Mouse (Mus musculus) bone marrow, adult 2 months (tissue): ENCODE data around the gene Tbc1d5. TPM values are rescaled to one million over a fixed set of nuclear protein-coding genes. Genes with fewer than 3 reads are reported as not detected.

ENCODE experiments used
- H3K27ac ChIP-seq: fragments of 200-500 bp; 2 replicates; pipeline ENCODE4 v1.5.1; 2012; ENCODE audit warnings: low read depth, mild to moderate bottlenecking, control low read depth, inconsistent platforms, low read length; ENCODE audit not compliant: control insufficient read depth, poor library complexity, insufficient read depth
- H3K4me1 ChIP-seq: fragments of 200-500 bp; 2 replicates; pipeline ENCODE4 v1.6.1; 2011; ENCODE audit warnings: low read length; ENCODE audit not compliant: control insufficient read depth, insufficient read depth
- H3K4me3 ChIP-seq: fragments of 200-500 bp; replicated peaks from 2 replicates; pipeline ENCODE3; 2011; ENCODE audit warnings: mild to moderate bottlenecking, low read depth, low read length, control low read depth; ENCODE audit not compliant: control insufficient read depth
- CTCF ChIP-seq: fragments of 200-500 bp; IDR thresholded peaks from 2 replicates; pipeline ENCODE4 v1.5.1; 2011; ENCODE audit warnings: low read length, control low read depth; ENCODE audit not compliant: control insufficient read depth, insufficient read depth
- POLR2A ChIP-seq: fragments of 200-500 bp; IDR thresholded peaks from 2 replicates; pipeline ENCODE4 v1.6.1; 2011; ENCODE audit warnings: low read depth, mild to moderate bottlenecking, control low read depth, low read length, borderline replicate concordance; ENCODE audit not compliant: control insufficient read depth
- WGBS: fragments of 180-500 bp; shearing (Covaris S2); methylation state at CpG from one replicate; pipeline ENCODE4 v1.1.7; 2018; 5-methylcytosine and 5-hydroxymethylcytosine counted together
- polyA plus RNA-seq: library from polyadenylated mRNA; stranded (reverse); fragments of >200 nt; gene quantifications from 2 replicates; pipeline ENCODE4 v1.2.4, GENCODE M21; 2011; ENCODE audit warnings: low replicate concordance; ENCODE audit not compliant: missing spikeins, insufficient read depth, insufficient read length

The Tbc1d5 gene
- polyA plus RNA-seq, 1 experiment = 9.0 TPM

DNA sequence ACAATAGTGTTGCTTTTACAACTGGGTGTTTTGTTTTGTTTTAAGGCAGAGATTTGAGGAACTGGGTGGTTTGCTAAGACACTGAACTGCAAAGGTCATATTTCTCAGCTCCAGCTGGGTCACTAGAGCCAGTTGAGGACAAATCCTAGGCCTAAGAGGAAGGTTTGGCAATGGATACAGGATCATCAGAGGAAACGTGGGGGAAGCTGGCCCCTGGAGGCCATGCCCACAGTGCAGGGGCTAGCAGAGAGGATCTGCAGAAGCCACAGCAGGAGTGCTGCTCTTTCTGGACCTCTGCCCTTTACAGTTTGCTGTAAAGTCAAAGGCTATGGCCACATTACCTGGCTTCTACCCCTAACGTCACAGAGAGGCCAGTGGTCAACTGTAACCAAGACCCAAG, 428.3 kb downstream of the Tbc1d5 start:
- H3K4me3 ChIP-seq = no peak overlapping the region
- H3K27ac ChIP-seq = no peak overlapping the region
- H3K4me1 ChIP-seq = no peaks in the 10 kb centered on the region
- TF ChIP-seq CTCF (no peak), POLR2A (no peak)
- 55% methylated on average over 2 of the region's 2 CpGs for WGBS

DNA sequence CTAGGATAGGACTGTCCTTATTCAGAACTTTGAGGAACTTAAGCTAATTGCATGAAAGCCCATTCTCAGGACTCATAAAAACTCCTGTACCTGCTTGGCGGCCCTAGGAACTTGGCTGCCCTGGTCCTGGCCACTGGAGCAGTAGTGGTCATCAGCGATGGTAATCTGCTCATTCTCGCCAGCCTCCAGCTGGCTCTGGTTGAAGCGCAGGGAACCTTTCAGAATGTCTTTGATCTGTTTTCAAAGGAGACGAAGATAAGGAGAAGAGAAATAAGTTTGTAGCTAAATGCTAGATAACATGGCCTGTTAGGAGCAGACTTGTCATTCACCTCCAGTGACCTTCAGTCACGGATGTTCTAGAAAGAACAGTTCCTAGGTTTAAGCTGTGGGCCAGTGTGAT, 437.8 kb downstream of the Tbc1d5 start:
- H3K4me3 ChIP-seq = no peak overlapping the region
- no peaks in the 10 kb centered on the region for H3K4me1 ChIP-seq
- 85% methylated on average over 6 of the region's 6 CpGs for WGBS
- no peak for TF ChIP-seq CTCF
- no peak for TF ChIP-seq POLR2A
- no peak overlapping the region for H3K27ac ChIP-seq

DNA sequence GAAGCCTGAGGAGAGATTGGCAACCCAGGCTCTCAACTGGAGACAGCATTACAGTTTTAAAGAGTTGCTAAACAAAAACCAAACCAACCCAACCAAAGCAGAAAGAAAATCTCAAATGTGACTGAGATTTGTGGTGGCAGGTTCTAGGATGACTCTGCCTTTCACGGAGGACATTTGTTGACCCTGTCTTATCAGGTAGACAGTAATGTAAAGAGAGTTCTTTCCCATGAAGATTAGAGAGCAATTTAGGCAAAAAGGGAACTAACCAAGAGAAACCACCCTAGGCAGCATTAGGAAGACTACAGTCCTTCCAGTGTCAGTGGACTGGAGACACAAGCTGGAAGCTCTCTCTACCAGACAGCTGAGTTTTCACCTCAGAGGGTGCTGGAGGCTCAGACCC, 438.3 kb downstream of the Tbc1d5 start:
- Histone ChIP-seq H3K27ac (no peak overlapping the region), H3K4me3 (no peak overlapping the region)
- WGBS = 58% methylated on average over 1 of the region's 1 CpGs

DNA sequence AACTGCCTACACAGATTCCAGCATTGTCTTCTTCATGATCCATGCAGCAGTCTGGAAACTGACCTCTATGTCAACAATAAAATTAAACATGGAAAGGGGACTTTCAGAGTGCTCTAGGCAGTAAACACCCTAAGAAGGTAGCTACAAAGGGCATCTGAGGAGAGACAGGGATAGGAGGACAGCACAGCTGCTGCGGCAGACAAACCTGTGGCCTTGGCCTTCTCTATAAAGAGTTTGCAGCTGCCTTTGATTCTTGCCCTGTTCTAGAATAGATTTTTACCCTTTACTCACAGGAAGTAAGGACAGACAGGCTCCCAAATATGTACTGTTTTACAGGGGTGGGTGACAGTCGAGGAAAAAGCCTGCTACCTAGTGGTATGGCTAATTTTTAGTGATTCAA, 440.7 kb downstream of the Tbc1d5 start:
- TF ChIP-seq POLR2A (no peak), CTCF (no peak)
- Histone ChIP-seq H3K4me3 (no peak overlapping the region), H3K4me1 (peaks cover 3% of the 10 kb centered on the region; the same call in 1 of the 2 replicates), H3K27ac (no peak overlapping the region)
- WGBS = 75% methylated on average over 2 of the region's 2 CpGs

More for the DNA sequence above, 438.3 kb downstream of the Tbc1d5 start:
- no peak for TF ChIP-seq POLR2A
- no peak for TF ChIP-seq CTCF
- H3K4me1 ChIP-seq = 0 out of 2 replicates have a peak, but pooled peaks cover 1% of the 10 kb centered on the region

DNA sequence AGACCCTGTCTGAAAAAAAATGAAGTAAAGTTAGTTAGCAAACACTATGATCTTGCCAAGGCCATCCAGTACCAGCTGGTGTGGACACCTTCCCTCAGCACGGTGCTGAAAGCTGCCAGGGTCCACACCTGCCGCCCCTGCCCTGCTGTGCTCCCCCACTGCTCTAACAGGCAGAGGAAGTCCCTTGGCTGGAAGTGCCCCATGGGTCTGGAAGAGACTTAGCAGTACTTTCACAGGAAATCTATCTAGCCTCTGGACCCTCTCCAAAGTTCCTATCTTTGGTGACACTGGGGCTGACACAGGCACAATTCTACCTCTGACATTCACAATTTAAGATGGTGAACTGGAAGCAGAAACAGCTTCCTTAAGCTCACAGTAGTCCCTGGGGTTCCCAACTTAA, 442.1 kb downstream of the Tbc1d5 start:
- Histone ChIP-seq H3K27ac (no peak overlapping the region), H3K4me3 (no peak overlapping the region), H3K4me1 (peaks cover 3% of the 10 kb centered on the region; the same call in 1 of the 2 replicates)
- WGBS = 27% methylated on average over 2 of the region's 2 CpGs
- TF ChIP-seq POLR2A = no peak
- no peak for TF ChIP-seq CTCF

DNA sequence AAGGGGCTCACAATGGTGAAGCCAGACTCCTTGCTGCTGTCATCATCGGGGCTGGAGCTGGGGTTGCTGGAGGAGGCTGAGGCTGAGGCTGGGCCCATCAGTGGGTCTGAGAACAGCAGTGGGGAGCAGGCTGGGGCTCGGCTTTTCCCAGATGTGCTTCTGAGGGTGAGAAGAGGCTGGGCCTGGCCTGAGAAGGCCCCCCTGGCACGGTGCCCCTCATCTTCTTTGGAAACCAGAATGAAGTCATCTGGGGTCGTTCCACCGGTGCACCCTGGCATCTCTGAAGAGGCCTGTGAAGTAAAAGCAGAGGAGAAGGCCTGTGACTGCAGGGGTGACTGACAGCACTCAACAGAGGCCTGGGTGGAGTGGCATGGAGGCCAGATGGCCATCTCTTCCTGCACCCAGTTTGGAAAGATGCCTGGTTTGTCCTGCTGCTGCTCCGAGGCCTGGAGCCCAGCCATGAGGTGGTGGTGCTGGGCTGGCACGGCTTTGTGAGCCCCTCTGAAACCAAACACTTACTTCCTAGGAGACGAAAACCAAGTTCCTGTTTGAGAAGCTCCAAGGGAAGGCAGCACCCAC, 443.1 kb downstream of the Tbc1d5 start:
- peak overlapping the region; percentile 35; the same call in 1 of the 2 replicates for H3K27ac ChIP-seq
- TF ChIP-seq CTCF (no peak), POLR2A (no peak)
- H3K4me3 ChIP-seq = no peak overlapping the region
- WGBS = 26% methylated on average over 8 of the region's 8 CpGs
- H3K4me1 ChIP-seq = peaks cover 3% of the 10 kb centered on the region

DNA sequence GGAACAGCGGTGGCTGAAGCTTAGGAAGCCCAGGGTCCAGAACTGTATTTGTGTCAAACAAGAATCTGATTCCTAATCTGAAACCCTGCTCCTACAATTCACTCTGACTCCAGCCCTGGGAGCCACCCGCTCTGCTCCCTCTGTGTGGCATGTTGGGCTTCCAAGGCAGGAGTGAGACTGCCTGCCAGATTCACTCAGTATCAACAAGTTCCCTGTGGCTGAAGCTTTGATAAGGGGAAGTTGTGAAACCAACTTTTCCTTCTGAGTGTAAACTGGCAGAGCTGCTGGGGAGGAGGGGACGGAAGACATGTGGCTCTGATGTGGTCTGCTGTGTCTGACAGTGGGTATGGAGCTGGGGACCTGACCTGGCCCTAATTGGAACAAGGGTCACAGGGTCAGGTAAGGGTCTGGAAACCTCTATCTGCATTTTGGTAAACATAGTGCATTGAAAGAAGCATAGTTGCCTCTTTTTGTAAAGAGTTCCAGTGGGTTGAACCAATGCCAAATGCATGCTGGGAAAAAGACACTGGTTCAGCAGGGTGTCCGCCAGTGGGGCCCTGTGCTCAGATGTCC, 443.7 kb downstream of the Tbc1d5 start:
- 47% methylated on average over 4 of the region's 4 CpGs for WGBS
- Histone ChIP-seq H3K4me1 (peaks cover 3% of the 10 kb centered on the region), H3K4me3 (no peak overlapping the region), H3K27ac (no peak overlapping the region)
- TF ChIP-seq CTCF = no peak
- TF ChIP-seq POLR2A = no peak

DNA sequence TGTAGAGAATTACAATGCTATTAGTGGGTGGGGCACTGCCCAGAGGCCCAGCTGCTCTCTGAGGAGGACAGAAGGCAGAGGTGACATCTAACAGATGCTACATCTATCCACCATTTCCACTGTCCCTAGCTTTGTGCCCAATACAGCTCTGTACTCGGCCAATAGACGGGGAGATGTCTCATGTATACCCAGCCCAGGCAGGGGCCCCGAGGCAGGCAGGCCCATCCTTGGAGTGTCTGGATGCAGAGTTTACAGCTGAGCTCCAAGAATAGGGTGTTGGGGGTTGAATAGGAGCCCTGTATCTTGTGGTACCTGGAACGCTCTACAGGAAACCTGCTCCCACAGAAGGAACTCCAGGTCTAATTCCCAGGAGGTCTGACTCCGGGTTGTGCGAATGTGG, 444.4 kb downstream of the Tbc1d5 start:
- WGBS = 65% methylated on average over 6 of the region's 6 CpGs
- TF ChIP-seq CTCF (no peak), POLR2A (no peak)
- no peak overlapping the region for H3K4me3 ChIP-seq
- no peak overlapping the region for H3K27ac ChIP-seq
- H3K4me1 ChIP-seq = peaks cover 3% of the 10 kb centered on the region
